ENCODE assay signal across 11 mouse cellular contexts in genomic region chr9:119950434-119950833, GRCm38 (mm10). TPM values are rescaled to one million over a fixed set of nuclear protein-coding genes. Genes with fewer than 3 reads are reported as not detected.
DNase-seq lines count a peak whose midpoint lies in the region; ATAC-seq and TF ChIP-seq lines count a peak whose summit lies in the region.
"Had no signal": no experiment of that assay in that cellular context is flagged by ENCODE, and none has a peak within 500 bp of the region (broad histone marks: within the 10 kb centered on the region; RNA-seq: fewer than 3 reads in every experiment).

No protein-coding gene starts in this region.

- no peaks in the 10 kb centered on the region for H3K36me3 ChIP-seq in heart, embryonic 11.5 days (ENCODE audit: control insufficient read depth, insufficient read depth, low read length)
- H3K36me3 ChIP-seq in kidney, adult 2 months (ENCODE audit: control insufficient read depth, insufficient read depth, low read length), result no peaks in the 10 kb centered on the region
- no peaks in the 10 kb centered on the region for H3K36me3 ChIP-seq in embryonic facial prominence, embryonic 14.5 days (ENCODE audit: control insufficient read depth, insufficient read depth, low read length)
- H3K36me3 ChIP-seq in thymus, adult 2 months (ENCODE audit: control insufficient read depth, insufficient read depth, low read length), result no peaks in the 10 kb centered on the region
- H3K36me3 ChIP-seq: liver, embryonic 15.5 days had no signal

- no peaks in the 10 kb centered on the region for H3K9me3 ChIP-seq in heart, embryonic 11.5 days (replicated peaks; ENCODE audit: control insufficient read depth, low read length)
- H3K9me3 ChIP-seq in embryonic facial prominence, embryonic 14.5 days (ENCODE audit: control insufficient read depth, low read length), result no peaks in the 10 kb centered on the region
- H3K9me3 ChIP-seq: liver, embryonic 15.5 days had no signal

- no peak overlapping the region for H3K4me2 ChIP-seq in heart, embryonic 11.5 days
- H3K4me2 ChIP-seq in embryonic facial prominence, embryonic 14.5 days (ENCODE audit: low read depth, low read length), result no peak overlapping the region
- H3K4me2 ChIP-seq: liver, embryonic 15.5 days had no signal

- no peak overlapping the region for H3K4me3 ChIP-seq in heart, embryonic 11.5 days (ENCODE audit: low read depth, low read length)
- H3K4me3 ChIP-seq in kidney, adult 2 months (ENCODE audit: insufficient read depth, low read depth, low read length), result no peak overlapping the region
- no peak overlapping the region for H3K4me3 ChIP-seq in embryonic facial prominence, embryonic 14.5 days (ENCODE audit: low read depth, low read length)
- H3K4me3 ChIP-seq in thymus, adult 2 months (ENCODE audit: control insufficient read depth, insufficient read depth, low read length), result no peak overlapping the region
- H3K4me3 ChIP-seq: liver, embryonic 15.5 days had no signal

- H3K27ac ChIP-seq in heart, embryonic 11.5 days (ENCODE audit: low read depth, low read length), result no peak overlapping the region
- no peak overlapping the region for H3K27ac ChIP-seq in kidney, adult 2 months (ENCODE audit: insufficient read depth, low read depth, low read length)
- no peak overlapping the region for H3K27ac ChIP-seq in embryonic facial prominence, embryonic 14.5 days (replicated peaks; ENCODE audit: low read depth, low read length)
- no peak overlapping the region for H3K27ac ChIP-seq in thymus, adult 2 months (ENCODE audit: control insufficient read depth, insufficient read depth, low read length)
- H3K27ac ChIP-seq: liver, embryonic 15.5 days had no signal

- ATAC-seq in heart, embryonic 11.5 days (replicated peaks; ENCODE audit: insufficient number of reproducible peaks, low FRiP score, low TSS enrichment), result no peak
- no peak for ATAC-seq in embryonic facial prominence, embryonic 14.5 days (ENCODE audit: low read depth)

- no peak overlapping the region for H3K9ac ChIP-seq in heart, embryonic 11.5 days (ENCODE audit: low read depth, low read length)
- 0 out of 2 replicates have a peak overlapping the region, but pooled peaks have one; percentile 6 for H3K9ac ChIP-seq in embryonic facial prominence, embryonic 14.5 days (ENCODE audit: low read depth, low read length)
- H3K9ac ChIP-seq: liver, embryonic 15.5 days had no signal

- no peak for TF ChIP-seq POLR2A in kidney, adult 2 months (IDR thresholded peaks at IDR 0.05; ENCODE audit: low read depth, low read length)
- TF ChIP-seq POLR2A in thymus, adult 2 months (IDR thresholded peaks at IDR 0.05; ENCODE audit: control insufficient read depth, extremely low read depth, insufficient read depth, low read length, poor library complexity), result no peak

- TF ChIP-seq CTCF in kidney, adult 2 months (conservative IDR thresholded peaks at IDR 0.05; ENCODE audit: insufficient read depth, insufficient read length, low read depth, low read length), result no peak
- no peak for TF ChIP-seq CTCF in thymus, adult 2 months (IDR thresholded peaks at IDR 0.05; ENCODE audit: borderline replicate concordance, control insufficient read depth, extremely low read depth, insufficient read depth, low read length, poor library complexity)

- no peaks in the 10 kb centered on the region for H3K27me3 ChIP-seq in heart, embryonic 11.5 days (ENCODE audit: control insufficient read depth, insufficient read depth, low read length)
- H3K27me3 ChIP-seq in kidney, adult 2 months (replicated peaks; ENCODE audit: control insufficient read depth, insufficient read depth, low read length), result no peaks in the 10 kb centered on the region
- H3K27me3 ChIP-seq in embryonic facial prominence, embryonic 14.5 days (replicated peaks; ENCODE audit: control insufficient read depth, insufficient read depth, low read length), result no peaks in the 10 kb centered on the region
- no peaks in the 10 kb centered on the region for H3K27me3 ChIP-seq in thymus, adult 2 months (ENCODE audit: control insufficient read depth, insufficient read depth, low read length)
- H3K27me3 ChIP-seq: liver, embryonic 15.5 days had no signal

- intact Hi-C loops in heart, postnatal 10 days (cut with DNase I), result no loop called here

- peak; percentile 44 to 58 for DNase-seq in heart, postnatal 10 days
- peak; percentile 65 to 68 for DNase-seq in kidney, postnatal 4 days
- DNase-seq in kidney, adult 2 months, result no peak
- peak; percentile 70 for DNase-seq in MN1 (ENCODE audit: low spot score)
- peak; percentile 48 for DNase-seq in embryonic facial prominence, embryonic 14.5 days (ENCODE audit: low spot score)
- no peak for DNase-seq in thymus, adult 2 months
- no peak for DNase-seq in thymus, postnatal 10 days (ENCODE audit: low spot score in 2 of 2)
- DNase-seq: adrenal gland, adult 8-10 months; thymus, postnatal 36 days had no signal

- no peaks in the 10 kb centered on the region for H3K4me1 ChIP-seq in heart, embryonic 11.5 days (ENCODE audit: control insufficient read depth, insufficient read depth, low read length)
- no peaks in the 10 kb centered on the region for H3K4me1 ChIP-seq in kidney, adult 2 months (ENCODE audit: control insufficient read depth, insufficient read depth, low read length)
- H3K4me1 ChIP-seq in embryonic facial prominence, embryonic 14.5 days (ENCODE audit: control insufficient read depth, insufficient read depth, low read length), result no peaks in the 10 kb centered on the region
- no peaks in the 10 kb centered on the region for H3K4me1 ChIP-seq in thymus, adult 2 months (replicated peaks; ENCODE audit: control insufficient read depth, insufficient read depth, low read length)
- H3K4me1 ChIP-seq: liver, embryonic 15.5 days had no signal

- 31% methylated on average over 6 of the region's 6 CpGs for WGBS in heart, embryonic 11.5 days (ENCODE audit: insufficient replicate concordance)
- WGBS in kidney, adult 2 months, result 51% methylated on average over 6 of the region's 6 CpGs
- 42% methylated on average over 5 of the region's 6 CpGs for WGBS in embryonic facial prominence, embryonic 14.5 days
- WGBS in thymus, adult 2 months, result 90% methylated on average over 6 of the region's 6 CpGs

RNA-seq across cellular contexts. Expression of gene Ttc21a, which starts 13.0 kb away (rescaled TPM):
- not detected for total RNA-seq in heart, postnatal 10 days (2021)
- 0.23 and 0.37 TPM in 2 replicates for polyA plus RNA-seq in heart, embryonic 11.5 days (2014; fragmentation: Nextera tagmentation; extraction: Ambion mirVana)
- 0.06 and 0.07 TPM in 2 replicates for polyA plus RNA-seq in kidney, adult 2 months (2012; rRNA removed)
- 0.52 and 0.72 TPM in 2 replicates for polyA plus RNA-seq in embryonic facial prominence, embryonic 14.5 days (2014; fragmentation: Nextera tagmentation; extraction: Ambion mirVana)
- polyA plus RNA-seq in thymus, adult 2 months (2012; rRNA removed), result 0.18 and 0.29 TPM in 2 replicates

RNA-seq across cellular contexts. Expression of gene Gorasp1, which starts 13.1 kb away (rescaled TPM):
- total RNA-seq in heart, postnatal 10 days (2021), result 10 to 100 TPM; 19.1 to 22.9 TPM
- polyA plus RNA-seq in heart, embryonic 11.5 days (2014; fragmentation: Nextera tagmentation; extraction: Ambion mirVana), result 18.0 and 20.3 TPM in 2 replicates
- polyA plus RNA-seq in kidney, adult 2 months (2012; rRNA removed), result 17.8 and 20.7 TPM in 2 replicates
- polyA plus RNA-seq in embryonic facial prominence, embryonic 14.5 days (2014; fragmentation: Nextera tagmentation; extraction: Ambion mirVana), result 29.9 and 32.4 TPM in 2 replicates
- 10.8 and 11.0 TPM in 2 replicates for polyA plus RNA-seq in thymus, adult 2 months (2012; rRNA removed)

RNA-seq across cellular contexts. Expression of gene Csrnp1, which starts 34.0 kb away (rescaled TPM):
- total RNA-seq in heart, postnatal 10 days (2021), result 10 to 100 TPM in 1 of 2 experiments, 1 to 10 TPM in 1; 9.9 to 19.0 TPM
- 3.3 and 4.2 TPM in 2 replicates for polyA plus RNA-seq in heart, embryonic 11.5 days (2014; fragmentation: Nextera tagmentation; extraction: Ambion mirVana)
- polyA plus RNA-seq in kidney, adult 2 months (2012; rRNA removed), result 14.8 and 24.2 TPM in 2 replicates
- polyA plus RNA-seq in embryonic facial prominence, embryonic 14.5 days (2014; fragmentation: Nextera tagmentation; extraction: Ambion mirVana), result 1.7 and 2.4 TPM in 2 replicates
- 283 and 325 TPM in 2 replicates for polyA plus RNA-seq in thymus, adult 2 months (2012; rRNA removed)

RNA-seq across cellular contexts. Expression of gene Wdr48, which starts 55.8 kb away (rescaled TPM):
- total RNA-seq in heart, postnatal 10 days (2021), result 10 to 100 TPM; 29.8 to 30.3 TPM
- polyA plus RNA-seq in heart, embryonic 11.5 days (2014; fragmentation: Nextera tagmentation; extraction: Ambion mirVana), result 39.9 and 49.5 TPM in 2 replicates
- polyA plus RNA-seq in kidney, adult 2 months (2012; rRNA removed), result 27.3 and 32.2 TPM in 2 replicates
- 46.5 and 50.2 TPM in 2 replicates for polyA plus RNA-seq in embryonic facial prominence, embryonic 14.5 days (2014; fragmentation: Nextera tagmentation; extraction: Ambion mirVana)
- 78.9 and 90.5 TPM in 2 replicates for polyA plus RNA-seq in thymus, adult 2 months (2012; rRNA removed)

Comparison
In these comparisons a context has a peak if more than half of its experiments do, and no peak if none do; other contexts are left out.
1. DNase-seq: peak in heart, postnatal 10 days (2 of 2), kidney, postnatal 4 days (2 of 2), MN1 (single experiment) and embryonic facial prominence, embryonic 14.5 days (single experiment); none in kidney, adult 2 months (single experiment), thymus, adult 2 months (single experiment) and thymus, postnatal 10 days (0 of 2).
2. RNA of gene Csrnp1, which starts 34.0 kb away (polyA plus RNA-seq): 283 to 325 TPM in thymus, adult 2 months; 14.8 to 24.2 TPM in kidney, adult 2 months, 3.3 to 4.2 TPM in heart, embryonic 11.5 days and 1.7 to 2.4 TPM in embryonic facial prominence, embryonic 14.5 days; every median in the first group is over 10 times any median in the second.